Mouse (Mus musculus) retina, adult 2 months (tissue): ENCODE measurements around the gene Esrp2.

Source experiments
- DNase-seq: peaks from one replicate; pipeline ENCODE4 v3.0.0-alpha.2; 2012; ENCODE audit warnings: low read depth, low spot score

The Esrp2 gene

DNA sequence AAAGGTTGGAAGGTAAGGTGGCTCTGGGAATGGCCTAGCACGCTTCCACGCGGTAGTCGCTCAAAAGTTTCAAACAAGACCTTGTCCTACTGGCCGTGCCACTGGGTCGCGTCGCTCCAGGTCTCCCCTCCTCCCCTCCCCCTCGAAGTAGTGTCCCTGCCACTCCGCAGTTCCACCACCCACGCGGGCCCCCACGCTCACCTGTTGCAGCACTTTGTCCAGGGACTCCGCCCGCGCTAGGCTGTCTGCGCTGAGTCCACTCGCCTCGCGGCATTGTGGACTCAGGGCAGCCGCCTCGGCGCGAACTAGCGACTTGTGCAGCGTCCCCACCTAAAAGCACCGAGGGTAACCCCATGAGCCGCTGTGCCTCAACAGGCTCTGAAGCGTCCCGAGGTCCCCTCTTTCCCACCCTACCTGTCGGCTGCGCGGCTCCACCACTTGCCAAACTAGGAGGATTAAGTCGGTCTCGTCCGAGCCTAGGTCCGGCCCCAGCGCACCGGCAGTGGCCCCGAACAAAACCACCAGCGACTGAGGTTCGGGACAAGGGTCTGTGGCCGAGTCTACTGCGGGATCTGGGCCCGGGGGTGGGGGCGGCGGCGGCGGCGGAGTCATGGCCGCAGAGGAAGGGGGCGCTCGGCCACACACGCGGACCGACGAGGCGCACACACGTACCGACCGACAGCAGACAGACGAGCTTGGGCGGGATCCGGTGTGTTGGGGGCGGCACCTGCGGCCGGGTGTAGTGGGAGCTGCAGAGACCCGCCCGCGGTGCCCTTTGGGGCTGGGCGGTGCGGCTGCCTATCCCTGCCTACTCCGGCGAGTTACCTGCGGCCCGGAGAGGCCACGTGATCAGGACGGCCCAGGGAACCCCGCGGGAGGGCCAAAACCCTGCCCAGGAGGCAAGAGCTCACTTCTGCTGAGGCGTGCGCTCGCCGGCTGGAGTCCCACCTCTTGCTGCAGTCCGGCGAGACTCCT, at the start of gene Esrp2:
Gene Esrp2, minus strand, starts transcription at position 819 of the 975 bp plus-strand sequence.
- no peak for DNase-seq

GRCm38 (mm10) chr8:106186394-106186793, 49.6 kb upstream of the Esrp2 start:
- no peak for DNase-seq

- no peak for DNase-seq
Measured at GRCm38 (mm10) chr8:106185628-106186270, 49.0 kb upstream of the Esrp2 start.

DNA sequence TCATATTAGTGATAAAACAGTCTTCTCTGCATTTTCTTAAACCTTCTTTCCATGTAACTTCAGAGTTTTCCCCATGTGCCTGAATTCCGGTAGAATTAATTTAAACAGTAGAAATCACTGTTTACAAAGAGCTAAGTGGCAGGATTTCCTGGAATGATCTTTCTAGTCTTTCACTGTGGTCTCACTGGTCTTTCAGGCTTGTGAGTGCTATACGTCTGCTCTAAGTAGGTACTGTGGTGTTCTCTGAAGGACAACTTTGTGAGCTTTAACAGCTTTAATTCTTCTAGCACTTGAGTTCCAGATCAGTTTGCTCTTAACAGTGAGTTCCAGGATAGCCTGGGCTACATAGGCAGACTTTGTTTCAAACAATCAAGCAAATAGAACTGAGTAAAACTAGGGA, 41.7 kb upstream of the Esrp2 start:
- DNase-seq, result no peak

GRCm38 (mm10) chr8:106177594-106177993, 40.8 kb upstream of the Esrp2 start:
- no peak for DNase-seq

- no peak for DNase-seq
Measured at GRCm38 (mm10) chr8:106176891-106177290, 40.1 kb upstream of the Esrp2 start.

- no peak for DNase-seq
Measured at GRCm38 (mm10) chr8:106173566-106173965, 36.8 kb upstream of the Esrp2 start.

DNA sequence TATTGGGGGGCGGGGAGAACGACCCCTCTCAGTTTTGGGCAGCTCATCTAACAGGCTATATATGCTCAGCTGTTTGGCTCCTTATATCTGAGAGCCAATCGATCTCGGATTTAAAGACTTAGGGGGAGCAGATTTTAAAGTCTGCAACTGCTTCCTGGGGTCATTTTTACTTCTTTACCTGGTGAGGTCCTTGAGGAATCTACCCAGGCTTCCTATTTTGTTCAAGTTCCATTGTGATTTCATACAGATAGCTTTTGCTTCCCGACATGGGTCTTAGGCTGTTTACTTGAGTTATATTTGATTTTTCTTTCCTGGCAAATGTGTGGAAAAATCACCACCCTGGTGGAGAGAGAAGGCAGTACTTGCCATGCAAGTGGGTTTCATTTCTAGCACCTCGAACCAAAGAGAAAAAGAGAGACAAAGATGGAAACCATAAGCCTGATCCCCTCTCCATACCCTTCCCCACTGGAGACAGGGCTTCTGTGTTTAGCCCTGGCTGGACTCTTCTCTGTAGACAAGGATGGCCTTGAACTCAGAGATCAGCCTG, 33.2 kb upstream of the Esrp2 start:
- no peak for DNase-seq

GRCm38 (mm10) chr8:106169017-106169933, 32.5 kb upstream of the Esrp2 start:
- DNase-seq, result no peak

DNA sequence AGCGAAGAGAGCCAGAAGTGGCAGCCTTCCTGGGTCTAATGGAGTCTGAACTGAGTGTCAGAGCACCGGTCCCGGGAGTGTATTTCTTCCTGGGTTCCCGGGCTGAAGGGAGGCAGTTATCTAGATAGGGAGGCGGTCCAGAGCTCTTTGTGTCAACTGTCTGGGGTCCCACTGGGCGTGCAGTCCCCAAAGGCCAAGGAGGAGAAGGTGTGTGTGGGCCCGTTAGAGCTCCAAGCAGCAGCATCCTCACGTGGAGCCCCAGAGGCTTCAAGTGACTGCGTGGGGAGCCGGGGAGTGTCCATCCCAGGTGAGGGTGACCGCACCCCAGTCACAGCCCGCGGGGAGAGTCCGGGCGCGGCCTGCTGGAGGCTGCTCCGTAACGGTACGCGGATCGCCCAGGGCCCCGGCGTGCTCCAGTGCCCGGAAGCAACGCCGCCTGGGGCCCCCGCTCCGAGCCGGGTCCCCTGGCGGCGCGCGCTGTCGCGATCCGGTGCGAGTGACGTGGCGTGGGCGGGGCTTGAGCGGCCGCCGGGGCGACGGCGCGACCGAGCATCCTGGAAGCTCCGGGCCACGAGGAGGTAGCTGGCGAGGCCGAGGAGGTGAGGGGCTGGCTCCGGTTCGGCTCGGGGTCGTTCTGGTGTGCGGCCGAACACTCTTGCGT, 31.7 kb upstream of the Esrp2 start, which contains the start of gene Slc7a6:
Gene Slc7a6, plus strand, starts transcription at position 502 of the 661 bp plus-strand sequence.
- peak; percentile 70 for DNase-seq

DNA sequence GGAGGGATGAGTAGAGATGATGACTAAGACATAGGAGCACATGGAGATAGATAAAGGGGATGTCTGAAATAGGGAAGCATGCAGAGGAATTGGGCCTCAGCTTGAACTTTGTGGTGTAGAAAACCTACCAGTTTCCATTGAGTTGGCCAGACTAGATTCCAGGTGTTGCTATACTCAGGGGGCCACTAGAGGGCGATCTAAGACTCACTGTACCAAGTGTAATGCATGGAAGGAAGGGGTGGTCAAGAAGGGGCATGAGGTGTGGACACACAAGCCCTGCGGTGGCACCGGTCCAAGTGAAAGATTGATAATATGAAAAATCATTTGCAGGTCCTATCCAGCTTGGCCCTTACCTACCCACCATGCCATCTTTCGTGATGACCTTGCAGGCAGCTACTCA, 28.7 kb upstream of the Esrp2 start:
- DNase-seq, result no peak

DNA sequence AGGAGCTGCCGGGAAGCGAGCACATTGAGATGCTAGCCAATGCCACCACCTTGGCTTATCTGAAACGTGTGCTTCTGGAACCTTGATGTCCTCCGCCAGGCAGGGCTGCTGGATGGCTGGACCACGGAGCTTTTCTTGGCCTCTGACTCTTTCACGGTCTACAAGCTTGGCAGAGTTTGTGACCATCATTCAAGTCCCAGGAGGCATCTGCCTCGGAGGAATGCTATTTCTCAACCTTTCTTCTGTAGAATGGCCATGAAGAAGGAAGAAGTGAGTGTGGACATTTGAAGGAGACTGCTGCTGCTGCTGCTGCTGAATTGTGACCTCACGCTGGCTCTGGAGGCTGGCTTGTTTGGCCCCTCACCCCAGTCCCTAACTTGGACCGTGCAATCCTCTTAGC, 26.5 kb upstream of the Esrp2 start:
- DNase-seq, result no peak

- DNase-seq, result no peak
Measured at GRCm38 (mm10) chr8:106159876-106160275, 23.1 kb upstream of the Esrp2 start.

- DNase-seq, result no peak
Measured at GRCm38 (mm10) chr8:106158381-106158780, 21.6 kb upstream of the Esrp2 start.

- no peak for DNase-seq
Measured at GRCm38 (mm10) chr8:106157419-106157818, 20.6 kb upstream of the Esrp2 start.

GRCm38 (mm10) chr8:106152876-106153275, 16.1 kb upstream of the Esrp2 start:
- DNase-seq, result no peak

DNA sequence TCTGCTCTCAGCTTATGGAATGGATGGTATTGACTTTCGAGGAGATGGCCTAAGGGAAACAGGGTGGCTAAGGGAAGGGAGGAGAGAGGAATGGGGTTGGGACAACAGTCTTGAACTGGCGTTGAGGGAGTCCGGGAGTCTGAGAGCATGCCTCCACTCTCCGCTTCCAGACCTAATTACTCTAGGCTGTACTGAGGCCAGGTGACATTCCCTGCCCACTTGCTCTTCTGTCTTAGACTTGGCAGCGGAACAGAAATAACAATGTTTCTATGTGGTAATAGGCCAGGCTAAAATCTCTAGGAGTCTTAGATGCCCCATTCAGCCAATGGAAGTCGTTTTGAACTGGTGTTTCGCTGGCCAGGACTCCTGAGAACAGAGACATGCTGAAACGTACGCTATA, 14.3 kb upstream of the Esrp2 start:
- no peak for DNase-seq

- DNase-seq, result no peak
Measured at GRCm38 (mm10) chr8:106150653-106151000, 13.9 kb upstream of the Esrp2 start.

GRCm38 (mm10) chr8:106149801-106150652, 13.3 kb upstream of the Esrp2 start, which contains the start of gene Pla2g15:
Gene Pla2g15 (plus strand): TSS chr8:106150399.
- DNase-seq, result peak; percentile 73

- DNase-seq, result no peak
Measured at GRCm38 (mm10) chr8:106149025-106149424, 12.3 kb upstream of the Esrp2 start.
